Mouse (Mus musculus): ENCODE measurements around the gene Foxa2. TPM values are rescaled to one million over a fixed set of nuclear protein-coding genes. Genes with fewer than 3 reads are reported as not detected.

The Foxa2 gene
- 0.75 and 1.2 TPM in 2 replicates for polyA plus RNA-seq (2015; fragmentation: Nextera tagmentation; extraction: Ambion mirVana)

DNA sequence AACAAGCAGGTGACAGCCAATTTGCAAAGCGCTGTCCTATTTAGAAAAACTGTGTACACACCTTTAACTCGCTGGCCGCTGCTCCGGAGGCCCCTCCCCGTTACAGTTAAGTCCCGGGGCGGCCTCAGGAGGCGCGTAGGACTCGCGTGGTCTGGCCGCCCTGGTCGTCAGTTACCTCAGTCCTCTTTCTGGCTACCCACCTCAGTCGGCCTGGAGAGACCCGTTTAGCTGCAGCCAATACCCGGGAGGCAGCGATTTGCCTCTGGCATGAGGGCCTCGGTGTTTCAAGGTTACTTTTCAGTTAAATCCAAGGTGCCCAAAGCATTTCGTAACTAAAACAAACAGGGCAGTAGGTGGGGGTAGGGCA lies at the start of gene Foxa2:
Gene Foxa2, minus strand, starts transcription at position 171 of the 367 bp plus-strand sequence.
- Histone ChIP-seq H3K9ac (ENCODE audit: low read depth, low read length) (no peak within 1 kb of the TSS), H3K4me3 (ENCODE audit: low read length) (peak within 1 kb of the TSS; percentile 24), H3K4me2 (ENCODE audit: low read length) (peak within 1 kb of the TSS; percentile 42), H3K9me3 (ENCODE audit: control insufficient read depth, low read length) (no peaks in the 10 kb centered on the region), H3K27me3 (replicated peaks; ENCODE audit: control insufficient read depth, insufficient read depth, low read length) (peaks cover 77% of the 10 kb centered on the region), H3K36me3 (ENCODE audit: control insufficient read depth, insufficient read depth, low read length) (no peaks in the 10 kb centered on the region), H3K27ac (ENCODE audit: low read depth, low read length) (no peak within 1 kb of the TSS), H3K4me1 (ENCODE audit: control insufficient read depth, insufficient read depth, low read depth, low read length) (peaks cover 2% of the 10 kb centered on the region)
- 2% methylated on average over 19 of the region's 19 CpGs for WGBS
- no peak for ATAC-seq

DNA sequence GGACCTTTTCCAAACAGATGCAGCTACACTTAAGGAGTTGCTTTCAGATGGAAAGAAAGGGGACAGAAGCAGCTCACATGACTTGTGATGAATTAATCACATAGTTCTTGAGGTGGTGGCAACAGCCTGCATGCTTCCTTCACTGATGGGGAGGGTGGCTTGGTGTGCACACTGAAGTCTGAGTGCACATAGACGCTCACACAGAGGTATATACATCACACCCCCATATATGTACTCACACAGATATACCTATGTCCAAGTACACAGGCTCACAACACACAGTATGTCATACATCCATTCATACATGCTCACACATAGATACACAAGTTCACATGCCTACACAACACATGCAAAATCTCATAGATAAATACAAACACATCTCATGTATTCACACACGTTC lies 45.3 kb upstream of the Foxa2 start:
- H3K27me3 ChIP-seq (replicated peaks; ENCODE audit: control insufficient read depth, insufficient read depth, low read length), result no peaks in the 10 kb centered on the region
- no peak for ATAC-seq
- no peaks in the 10 kb centered on the region for H3K9me3 ChIP-seq (ENCODE audit: control insufficient read depth, low read length)
- H3K36me3 ChIP-seq (ENCODE audit: control insufficient read depth, insufficient read depth, low read length), result no peaks in the 10 kb centered on the region
- H3K4me2 ChIP-seq (ENCODE audit: low read length), result no peak overlapping the region
- no peaks in the 10 kb centered on the region for H3K4me1 ChIP-seq (ENCODE audit: control insufficient read depth, insufficient read depth, low read depth, low read length)
- H3K9ac ChIP-seq (ENCODE audit: low read depth, low read length), result no peak overlapping the region
- H3K27ac ChIP-seq (ENCODE audit: low read depth, low read length), result no peak overlapping the region
- WGBS, result 85% methylated on average over 2 of the region's 2 CpGs
- no peak overlapping the region for H3K4me3 ChIP-seq (ENCODE audit: low read length)

DNA sequence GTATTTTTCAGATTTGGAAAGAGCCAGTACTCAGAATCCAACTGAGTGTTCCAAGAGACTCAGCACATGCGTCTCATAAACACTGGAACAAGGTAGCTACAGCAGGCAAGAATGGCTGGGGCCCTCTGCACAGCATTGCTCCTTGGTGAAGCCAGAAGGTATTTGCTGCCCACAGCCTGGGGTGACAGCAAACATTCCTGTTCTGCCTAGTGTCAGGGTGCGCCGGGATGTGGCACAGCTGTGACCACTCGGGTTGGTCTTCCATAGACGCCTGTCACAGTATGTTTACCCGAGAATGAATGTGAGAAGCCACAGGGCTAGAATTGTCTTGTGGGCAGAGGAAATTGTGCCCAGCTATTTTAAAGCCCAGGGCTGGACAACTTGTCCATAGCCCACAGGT lies 44.9 kb upstream of the Foxa2 start:
- Histone ChIP-seq H3K9ac (ENCODE audit: low read depth, low read length) (no peak overlapping the region), H3K36me3 (ENCODE audit: control insufficient read depth, insufficient read depth, low read length) (no peaks in the 10 kb centered on the region), H3K27ac (ENCODE audit: low read depth, low read length) (no peak overlapping the region), H3K27me3 (replicated peaks; ENCODE audit: control insufficient read depth, insufficient read depth, low read length) (no peaks in the 10 kb centered on the region), H3K4me2 (ENCODE audit: low read length) (no peak overlapping the region), H3K9me3 (ENCODE audit: control insufficient read depth, low read length) (no peaks in the 10 kb centered on the region), H3K4me3 (ENCODE audit: low read length) (no peak overlapping the region), H3K4me1 (ENCODE audit: control insufficient read depth, insufficient read depth, low read depth, low read length) (no peaks in the 10 kb centered on the region)
- 81% methylated on average over 6 of the region's 6 CpGs for WGBS
- ATAC-seq, result no peak

DNA sequence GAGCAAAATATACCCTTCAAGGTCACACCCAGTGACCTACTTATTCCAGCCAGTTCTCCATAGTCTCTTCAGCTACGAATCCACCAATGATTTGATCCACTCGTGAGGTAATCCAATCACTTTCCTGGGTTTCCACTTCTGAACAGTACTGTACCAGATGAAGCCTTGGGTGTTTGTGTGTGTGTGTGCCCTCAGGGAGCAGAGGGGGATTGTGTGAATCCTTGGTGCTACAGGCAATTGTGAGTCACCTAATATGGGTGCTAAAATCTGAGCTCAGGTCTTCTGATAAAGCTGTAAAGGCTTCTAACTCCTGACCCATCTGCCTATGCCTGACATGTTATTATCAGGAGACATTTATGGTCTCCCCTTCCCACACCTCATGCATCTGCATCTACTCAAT lies 43.3 kb upstream of the Foxa2 start:
- no peak for ATAC-seq
- H3K4me2 ChIP-seq (ENCODE audit: low read length), result no peak overlapping the region
- WGBS, result 91% methylated on average over 2 of the region's 2 CpGs

DNA sequence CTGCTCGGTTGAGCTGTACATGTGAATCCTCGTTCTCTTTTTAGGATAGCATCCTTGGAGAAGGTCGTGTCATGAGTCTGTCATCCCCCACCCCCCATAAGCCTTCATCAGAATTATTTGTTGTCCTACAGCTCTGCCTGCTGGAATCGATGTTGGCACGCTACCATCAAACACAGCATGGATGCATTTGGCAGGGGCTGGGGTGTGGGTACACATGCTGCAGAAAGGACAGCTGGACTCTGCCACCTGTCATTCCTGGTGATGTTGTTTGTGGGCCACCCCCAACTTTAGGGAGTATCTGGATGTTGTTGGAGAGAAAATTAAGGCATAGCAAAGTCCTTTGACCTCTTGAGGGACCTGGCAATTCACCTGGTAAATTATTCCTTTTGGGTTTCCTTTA lies 38.8 kb upstream of the Foxa2 start:
- no peak overlapping the region for H3K27ac ChIP-seq (ENCODE audit: low read depth, low read length)

More for the DNA sequence above, 43.3 kb upstream of the Foxa2 start:
- Histone ChIP-seq H3K27ac (ENCODE audit: low read depth, low read length) (no peak overlapping the region), H3K36me3 (ENCODE audit: control insufficient read depth, insufficient read depth, low read length) (no peaks in the 10 kb centered on the region), H3K9ac (ENCODE audit: low read depth, low read length) (no peak overlapping the region), H3K27me3 (replicated peaks; ENCODE audit: control insufficient read depth, insufficient read depth, low read length) (no peaks in the 10 kb centered on the region), H3K4me1 (ENCODE audit: control insufficient read depth, insufficient read depth, low read depth, low read length) (no peaks in the 10 kb centered on the region), H3K9me3 (ENCODE audit: control insufficient read depth, low read length) (no peaks in the 10 kb centered on the region), H3K4me3 (ENCODE audit: low read length) (no peak overlapping the region)

DNA sequence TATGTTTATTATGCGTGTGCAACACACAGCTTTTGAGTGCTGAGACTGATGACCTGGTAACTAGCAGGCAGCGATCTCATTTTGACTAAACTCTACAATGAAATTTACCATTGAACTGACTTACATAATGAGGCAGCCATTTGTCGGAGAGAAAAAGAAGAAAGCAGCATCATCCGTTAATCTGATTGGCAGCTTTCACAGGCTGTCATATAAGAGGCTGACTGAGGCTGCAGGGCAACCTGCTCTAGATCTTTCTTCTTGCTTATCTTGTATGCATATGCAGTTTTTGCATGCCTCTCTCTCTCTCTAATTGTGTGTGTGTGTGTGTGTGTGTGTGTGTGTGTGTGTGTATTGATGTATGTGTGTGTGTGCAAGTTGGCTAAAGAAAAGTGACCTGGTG lies 38.4 kb upstream of the Foxa2 start:
- 59% methylated on average over 4 of the region's 4 CpGs for WGBS
- ATAC-seq, result no peak

More for the DNA sequence above, 38.8 kb upstream of the Foxa2 start:
- no peak overlapping the region for H3K9ac ChIP-seq (ENCODE audit: low read depth, low read length)
- H3K9me3 ChIP-seq (ENCODE audit: control insufficient read depth, low read length), result no peaks in the 10 kb centered on the region
- H3K4me2 ChIP-seq (ENCODE audit: low read length), result no peak overlapping the region
- 44% methylated on average over 5 of the region's 5 CpGs for WGBS
- H3K27me3 ChIP-seq (replicated peaks; ENCODE audit: control insufficient read depth, insufficient read depth, low read length), result no peaks in the 10 kb centered on the region
- ATAC-seq, result peak; percentile 75
- no peaks in the 10 kb centered on the region for H3K4me1 ChIP-seq (ENCODE audit: control insufficient read depth, insufficient read depth, low read depth, low read length)
- no peaks in the 10 kb centered on the region for H3K36me3 ChIP-seq (ENCODE audit: control insufficient read depth, insufficient read depth, low read length)
- no peak overlapping the region for H3K4me3 ChIP-seq (ENCODE audit: low read length)

DNA sequence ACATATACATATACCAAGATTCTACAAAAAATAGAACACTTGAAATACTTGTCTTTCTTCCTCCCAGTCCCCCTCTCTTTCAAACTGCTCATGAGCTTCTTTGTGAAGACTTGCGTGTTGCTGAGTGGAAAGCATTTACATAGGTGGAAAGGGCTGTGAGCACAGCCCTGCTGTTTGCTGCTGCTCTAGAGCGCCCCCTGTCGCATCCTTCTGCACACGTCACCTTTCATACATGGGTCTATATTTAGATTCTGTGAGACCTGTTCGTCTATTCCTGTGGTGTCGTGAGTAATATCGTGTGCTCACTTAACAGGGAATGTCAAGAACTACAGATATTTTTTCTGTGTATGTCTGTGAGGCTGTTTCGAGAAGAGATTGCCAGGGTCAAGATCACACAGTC lies 35.5 kb upstream of the Foxa2 start:
- 24% methylated on average over 8 of the region's 8 CpGs for WGBS
- ATAC-seq, result no peak
- H3K27ac ChIP-seq (ENCODE audit: low read depth, low read length), result no peak overlapping the region
- H3K27me3 ChIP-seq (replicated peaks; ENCODE audit: control insufficient read depth, insufficient read depth, low read length), result no peaks in the 10 kb centered on the region
- H3K36me3 ChIP-seq (ENCODE audit: control insufficient read depth, insufficient read depth, low read length), result no peaks in the 10 kb centered on the region
- H3K9ac ChIP-seq (ENCODE audit: low read depth, low read length), result no peak overlapping the region
- H3K4me1 ChIP-seq (ENCODE audit: control insufficient read depth, insufficient read depth, low read depth, low read length), result no peaks in the 10 kb centered on the region
- H3K4me3 ChIP-seq (ENCODE audit: low read length), result no peak overlapping the region
- no peaks in the 10 kb centered on the region for H3K9me3 ChIP-seq (ENCODE audit: control insufficient read depth, low read length)
- no peak overlapping the region for H3K4me2 ChIP-seq (ENCODE audit: low read length)

More for the DNA sequence above, 38.4 kb upstream of the Foxa2 start:
- H3K4me2 ChIP-seq (ENCODE audit: low read length), result no peak overlapping the region
- H3K9ac ChIP-seq (ENCODE audit: low read depth, low read length), result no peak overlapping the region
- H3K9me3 ChIP-seq (ENCODE audit: control insufficient read depth, low read length), result no peaks in the 10 kb centered on the region
- H3K4me3 ChIP-seq (ENCODE audit: low read length), result no peak overlapping the region
- H3K27me3 ChIP-seq (replicated peaks; ENCODE audit: control insufficient read depth, insufficient read depth, low read length), result no peaks in the 10 kb centered on the region
- H3K36me3 ChIP-seq (ENCODE audit: control insufficient read depth, insufficient read depth, low read length), result no peaks in the 10 kb centered on the region
- no peaks in the 10 kb centered on the region for H3K4me1 ChIP-seq (ENCODE audit: control insufficient read depth, insufficient read depth, low read depth, low read length)
- H3K27ac ChIP-seq (ENCODE audit: low read depth, low read length), result no peak overlapping the region

DNA sequence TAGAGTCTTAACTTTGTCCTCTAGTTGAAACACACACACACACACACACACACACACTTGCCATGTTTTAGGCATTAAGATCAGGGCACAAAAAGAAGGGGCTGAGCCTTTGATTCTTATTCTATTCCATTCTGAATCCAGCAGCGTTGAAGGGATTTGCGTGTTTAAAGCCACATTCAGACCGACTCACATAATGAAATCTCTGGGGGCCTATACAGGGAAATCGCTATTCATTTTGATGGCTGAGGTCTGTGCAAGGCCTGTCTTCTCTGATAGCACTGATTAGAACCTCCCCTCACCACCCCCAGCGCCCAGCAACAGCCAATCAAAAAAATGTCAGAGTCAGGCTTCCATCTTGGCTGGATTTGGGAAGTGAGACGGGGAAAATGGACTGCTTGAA lies 13.9 kb upstream of the Foxa2 start:
- Histone ChIP-seq H3K4me2 (ENCODE audit: low read length) (no peak overlapping the region), H3K27ac (ENCODE audit: low read depth, low read length) (no peak overlapping the region), H3K36me3 (ENCODE audit: control insufficient read depth, insufficient read depth, low read length) (no peaks in the 10 kb centered on the region), H3K27me3 (replicated peaks; ENCODE audit: control insufficient read depth, insufficient read depth, low read length) (peaks cover 2% of the 10 kb centered on the region; the same call in 1 of the 2 replicates), H3K4me1 (ENCODE audit: control insufficient read depth, insufficient read depth, low read depth, low read length) (no peaks in the 10 kb centered on the region), H3K4me3 (ENCODE audit: low read length) (no peak overlapping the region), H3K9me3 (ENCODE audit: control insufficient read depth, low read length) (no peaks in the 10 kb centered on the region), H3K9ac (ENCODE audit: low read depth, low read length) (no peak overlapping the region)
- whole genome bisulfite sequencing, result 45% methylated on average over 6 of the region's 6 CpGs
- ATAC-seq, result no peak

DNA sequence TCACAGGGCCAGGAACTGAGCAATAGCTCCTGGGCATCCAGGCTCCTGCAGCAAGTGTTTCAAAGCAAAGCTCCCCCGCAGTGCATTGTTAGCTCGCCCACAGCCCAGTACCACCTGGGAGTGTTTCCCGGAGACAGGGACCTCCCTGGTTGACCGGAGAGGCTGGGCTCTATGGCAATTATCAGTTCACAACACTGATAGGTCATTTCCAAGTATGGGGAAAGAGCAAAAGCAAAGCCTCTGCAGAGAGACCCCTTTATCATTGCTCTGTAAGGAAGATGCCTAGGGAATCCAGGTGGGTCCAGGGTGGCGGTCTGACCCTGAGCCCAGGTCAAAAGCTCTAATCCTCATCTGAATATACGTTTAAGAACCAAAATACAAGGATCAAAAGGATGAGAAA lies 6.6 kb upstream of the Foxa2 start:
- no peak overlapping the region for H3K9ac ChIP-seq (ENCODE audit: low read depth, low read length)
- H3K4me1 ChIP-seq (ENCODE audit: control insufficient read depth, insufficient read depth, low read depth, low read length), result no peaks in the 10 kb centered on the region; the same call in 1 of the 2 replicates
- no peak overlapping the region for H3K4me3 ChIP-seq (ENCODE audit: low read length)
- no peak overlapping the region for H3K27ac ChIP-seq (ENCODE audit: low read depth, low read length)
- H3K27me3 ChIP-seq (replicated peaks; ENCODE audit: control insufficient read depth, insufficient read depth, low read length), result peaks cover 53% of the 10 kb centered on the region
- H3K9me3 ChIP-seq (ENCODE audit: control insufficient read depth, low read length), result no peaks in the 10 kb centered on the region
- H3K36me3 ChIP-seq (ENCODE audit: control insufficient read depth, insufficient read depth, low read length), result no peaks in the 10 kb centered on the region
- 3% methylated on average over 6 of the region's 6 CpGs for WGBS
- H3K4me2 ChIP-seq (ENCODE audit: low read length), result no peak overlapping the region
- no peak for ATAC-seq

All from hindbrain, embryonic 16.5 days (tissue).